Mouse (Mus musculus): ENCODE measurements around the gene Nynrin. TPM values are rescaled to one million over a fixed set of nuclear protein-coding genes. Genes with fewer than 3 reads are reported as not detected.

Nynrin gene
- total and polyA plus RNA-seq, 3 experiments, result 5.1 to 16.1 (median 7.2) TPM

DNA sequence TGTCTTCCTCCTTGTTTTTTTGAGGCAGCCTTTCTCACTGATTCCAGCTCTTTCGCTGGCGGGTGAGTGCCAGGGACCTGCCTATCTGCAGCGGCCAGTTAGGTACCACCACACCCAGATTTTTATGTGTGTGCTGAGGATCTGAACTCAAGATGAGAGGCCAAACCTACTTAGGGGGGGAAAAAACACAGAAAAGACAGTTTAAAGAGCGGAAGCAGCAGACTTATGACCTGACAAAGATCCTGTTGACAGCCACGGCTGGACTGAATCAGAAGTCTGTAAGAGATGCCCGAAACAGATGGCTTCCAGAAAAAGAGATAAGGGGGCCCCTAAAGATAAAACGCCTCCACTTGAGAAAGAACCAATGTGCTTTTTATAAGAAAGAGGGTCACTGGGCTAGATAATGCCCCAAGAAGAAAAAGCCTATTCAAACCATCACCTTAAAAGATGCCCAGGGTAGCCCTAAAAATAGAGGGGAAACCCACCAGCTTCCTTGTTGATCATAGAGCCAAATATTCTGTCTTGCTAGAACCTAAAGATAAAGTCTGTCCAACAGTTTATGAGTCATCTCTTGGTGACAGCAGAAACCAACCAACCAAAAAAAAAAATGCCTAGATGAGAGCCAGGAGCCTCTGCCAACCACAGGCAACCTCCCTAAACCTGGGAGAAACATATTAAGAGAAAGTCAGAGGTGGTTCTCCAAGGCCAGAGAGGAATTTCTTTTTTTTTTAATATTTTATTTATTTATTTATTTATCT lies 68.8 kb downstream of the Nynrin start:
- DNase-seq, result no peak

Other genes starting within 250 kb of the Nynrin start
- gene Rec8, start 236.0 kb upstream of the Nynrin start, total RNA-seq (2021), result 10 to 100 TPM in 1 of 2 experiments, 1 to 10 TPM in 1; 7.5 to 10.4 TPM
- 15.9 and 18.4 TPM in 2 replicates for gene Rec8, start 236.0 kb upstream of the Nynrin start, polyA plus RNA-seq (2012; rRNA removed)
- 100 to 1,000 TPM; 126 to 136 TPM for gene Ipo4, start 218.1 kb upstream of the Nynrin start, total RNA-seq (2021)
- gene Ipo4, start 218.1 kb upstream of the Nynrin start, polyA plus RNA-seq (2012; rRNA removed), result 86.6 and 132 TPM in 2 replicates
- gene Gm49378, start 216.1 kb upstream of the Nynrin start, total RNA-seq (2021), result 1 to 10 TPM in 1 of 2 experiments, not detected in 1; 3.9 TPM
- 30.0 and 40.2 TPM in 2 replicates for gene Gm49378, start 216.1 kb upstream of the Nynrin start, polyA plus RNA-seq (2012; rRNA removed)
- gene Tm9sf1, start 210.2 kb upstream of the Nynrin start, total RNA-seq (2021), result 10 to 100 TPM; 76.7 to 86.1 TPM
- gene Tm9sf1, start 210.2 kb upstream of the Nynrin start, polyA plus RNA-seq (2012; rRNA removed), result 128 and 151 TPM in 2 replicates
- gene Tssk4, start 203.8 kb upstream of the Nynrin start, total RNA-seq (2021), result 1 to 10 TPM; 1.2 to 1.5 TPM
- 0.52 and 0.59 TPM in 2 replicates for gene Tssk4, start 203.8 kb upstream of the Nynrin start, polyA plus RNA-seq (2012; rRNA removed)
- 10 to 100 TPM; 57.9 to 58.2 TPM for gene Mdp1, start 193.5 kb upstream of the Nynrin start, total RNA-seq (2021)
- 13.8 and 17.9 TPM in 2 replicates for gene Mdp1, start 193.5 kb upstream of the Nynrin start, polyA plus RNA-seq (2012; rRNA removed)
- gene Gmpr2, start 182.1 kb upstream of the Nynrin start, total RNA-seq (2021), result 10 to 100 TPM; 23.1 to 28.5 TPM
- gene Gmpr2, start 182.1 kb upstream of the Nynrin start, polyA plus RNA-seq (2012; rRNA removed), result 10.0 and 12.4 TPM in 2 replicates
- gene Nedd8, start 181.9 kb upstream of the Nynrin start, total RNA-seq (2021), result 100 to 1,000 TPM; 352 to 392 TPM
- 214 and 281 TPM in 2 replicates for gene Nedd8, start 181.9 kb upstream of the Nynrin start, polyA plus RNA-seq (2012; rRNA removed)
- gene Tinf2, start 172.2 kb upstream of the Nynrin start, total RNA-seq (2021), result 10 to 100 TPM; 29.6 to 35.8 TPM
- 10.2 and 11.9 TPM in 2 replicates for gene Tinf2, start 172.2 kb upstream of the Nynrin start, polyA plus RNA-seq (2012; rRNA removed)
- gene Tgm1, start 140.1 kb upstream of the Nynrin start, total RNA-seq (2021), result under 1 TPM; 0.23 to 0.45 TPM
- 0.27 and 0.28 TPM in 2 replicates for gene Tgm1, start 140.1 kb upstream of the Nynrin start, polyA plus RNA-seq (2012; rRNA removed)
- 10 to 100 TPM; 20.2 to 20.4 TPM for gene Rabggta, start 131.7 kb upstream of the Nynrin start, total RNA-seq (2021)
- 39.5 and 44.7 TPM in 2 replicates for gene Rabggta, start 131.7 kb upstream of the Nynrin start, polyA plus RNA-seq (2012; rRNA removed)
- 10 to 100 TPM; 70.7 to 93.5 TPM for gene Dhrs1, start 108.3 kb upstream of the Nynrin start, total RNA-seq (2021)
- 49.6 and 68.1 TPM in 2 replicates for gene Dhrs1, start 108.3 kb upstream of the Nynrin start, polyA plus RNA-seq (2012; rRNA removed)
- 10 to 100 TPM; 17.6 to 17.7 TPM for gene Nop9, start 108.3 kb upstream of the Nynrin start, total RNA-seq (2021)
- gene Nop9, start 108.3 kb upstream of the Nynrin start, polyA plus RNA-seq (2012; rRNA removed), result 9.2 and 9.9 TPM in 2 replicates
- gene Cideb, start 95.6 kb upstream of the Nynrin start, total RNA-seq (2021), result 1 to 10 TPM; 1.2 to 1.7 TPM
- 0.70 and 0.74 TPM in 2 replicates for gene Cideb, start 95.6 kb upstream of the Nynrin start, polyA plus RNA-seq (2012; rRNA removed)
- gene Ltb4r2, start 92.6 kb upstream of the Nynrin start, total RNA-seq (2021), result under 1 TPM in 1 of 2 experiments, not detected in 1; 0.14 TPM
- 0.39 TPM in 1 of 2 replicates, not detected in the other for gene Ltb4r2, start 92.6 kb upstream of the Nynrin start, polyA plus RNA-seq (2012; rRNA removed)
- under 1 TPM in 1 of 2 experiments, not detected in 1; 0.76 TPM for gene Ltb4r1, start 88.0 kb upstream of the Nynrin start, total RNA-seq (2021)
- 1.4 and 1.7 TPM in 2 replicates for gene Ltb4r1, start 88.0 kb upstream of the Nynrin start, polyA plus RNA-seq (2012; rRNA removed)
- 10 to 100 TPM in 1 of 2 experiments, 1 to 10 TPM in 1; 9.8 to 12.5 TPM for gene Adcy4, start 69.9 kb upstream of the Nynrin start, total RNA-seq (2021)
- 17.1 and 21.0 TPM in 2 replicates for gene Adcy4, start 69.9 kb upstream of the Nynrin start, polyA plus RNA-seq (2012; rRNA removed)
- gene Ripk3, start 65.1 kb upstream of the Nynrin start, total RNA-seq (2021), result 1 to 10 TPM; 3.3 to 3.7 TPM
- 6.2 and 6.4 TPM in 2 replicates for gene Ripk3, start 65.1 kb upstream of the Nynrin start, polyA plus RNA-seq (2012; rRNA removed)
- gene Nfatc4, start 30.9 kb upstream of the Nynrin start, total RNA-seq (2021), result 10 to 100 TPM; 17.9 to 21.9 TPM
- 50.5 and 58.1 TPM in 2 replicates for gene Nfatc4, start 30.9 kb upstream of the Nynrin start, polyA plus RNA-seq (2012; rRNA removed)
- under 1 TPM in 1 of 2 experiments, not detected in 1; 0.20 TPM for gene Cbln3, start 30.4 kb downstream of the Nynrin start, total RNA-seq (2021)
- gene Cbln3, start 30.4 kb downstream of the Nynrin start, polyA plus RNA-seq (2012; rRNA removed), result 0.03 and 0.25 TPM in 2 replicates
- 10 to 100 TPM; 12.3 to 18.2 TPM for gene Khnyn, start 30.9 kb downstream of the Nynrin start, total RNA-seq (2021)
- gene Khnyn, start 30.9 kb downstream of the Nynrin start, polyA plus RNA-seq (2012; rRNA removed), result 13.0 and 14.6 TPM in 2 replicates
- 10 to 100 TPM; 81.0 to 92.5 TPM for gene Sdr39u1, start 46.3 kb downstream of the Nynrin start, total RNA-seq (2021)
- 45.9 and 52.8 TPM in 2 replicates for gene Sdr39u1, start 46.3 kb downstream of the Nynrin start, polyA plus RNA-seq (2012; rRNA removed)
- gene Cma1, start 90.7 kb downstream of the Nynrin start, total RNA-seq (2021), result 1 to 10 TPM; 2.3 TPM
- gene Cma1, start 90.7 kb downstream of the Nynrin start, polyA plus RNA-seq (2012; rRNA removed), result 0.85 and 1.1 TPM in 2 replicates
- under 1 TPM in 1 of 2 experiments, not detected in 1; 0.35 TPM for gene Cma2, start 97.0 kb downstream of the Nynrin start, total RNA-seq (2021)
- gene Cma2, start 97.0 kb downstream of the Nynrin start, polyA plus RNA-seq (2012; rRNA removed), result not detected in 2 replicates
- gene Mcpt1, start 164.0 kb downstream of the Nynrin start, total RNA-seq (2021), result not detected
- not detected in 2 replicates for gene Mcpt1, start 164.0 kb downstream of the Nynrin start, polyA plus RNA-seq (2012; rRNA removed)
- not detected for gene Mcpt9, start 176.5 kb downstream of the Nynrin start, total RNA-seq (2021)
- gene Mcpt9, start 176.5 kb downstream of the Nynrin start, polyA plus RNA-seq (2012; rRNA removed), result not detected in 2 replicates
- not detected for gene Mcpt2, start 188.0 kb downstream of the Nynrin start, total RNA-seq (2021)
- 0.09 TPM in 1 of 2 replicates, not detected in the other for gene Mcpt2, start 188.0 kb downstream of the Nynrin start, polyA plus RNA-seq (2012; rRNA removed)
- gene Mcpt4, start 208.3 kb downstream of the Nynrin start, total RNA-seq (2021), result 1 to 10 TPM; 1.1 to 1.6 TPM
- 1.00 and 1.3 TPM in 2 replicates for gene Mcpt4, start 208.3 kb downstream of the Nynrin start, polyA plus RNA-seq (2012; rRNA removed)
- gene Mcpt8, start 231.3 kb downstream of the Nynrin start, total RNA-seq (2021), result not detected
- not detected in 2 replicates for gene Mcpt8, start 231.3 kb downstream of the Nynrin start, polyA plus RNA-seq (2012; rRNA removed)
- gene Ctsg, start 248.6 kb downstream of the Nynrin start, total RNA-seq (2021), result not detected
- gene Ctsg, start 248.6 kb downstream of the Nynrin start, polyA plus RNA-seq (2012; rRNA removed), result not detected in 2 replicates

All from adrenal gland, adult 2 months (tissue).